Mouse (Mus musculus) hematopoietic stem cell, adult 5-6 weeks (primary cell): ENCODE measurements around the gene Serpine2. TPM values are rescaled to one million over a fixed set of nuclear protein-coding genes. Genes with fewer than 3 reads are reported as not detected.

Experiments
- total RNA-seq: library from RNA; stranded (forward); fragments of 172-1452, 232-1000 nt; gene quantifications from 2 replicates; pipeline ENCODE4 v1.2.3, GENCODE M21; 2017

The Serpine2 gene
- total RNA-seq, 1 experiment from 2014 or later, result 8.3 TPM

Other genes starting within 250 kb of the Serpine2 start
- 9.7 and 30.6 TPM in 2 replicates for gene Ap1s3, start 189.2 kb downstream of the Serpine2 start, total RNA-seq
- gene Mrpl44, start 85.2 kb downstream of the Serpine2 start, total RNA-seq, result 31.3 and 42.9 TPM in 2 replicates
- gene Wdfy1, start 85.0 kb downstream of the Serpine2 start, total RNA-seq, result 14.3 and 31.8 TPM in 2 replicates